ENCODE assay signal across 8 mouse cellular contexts in the genomic region with DNA sequence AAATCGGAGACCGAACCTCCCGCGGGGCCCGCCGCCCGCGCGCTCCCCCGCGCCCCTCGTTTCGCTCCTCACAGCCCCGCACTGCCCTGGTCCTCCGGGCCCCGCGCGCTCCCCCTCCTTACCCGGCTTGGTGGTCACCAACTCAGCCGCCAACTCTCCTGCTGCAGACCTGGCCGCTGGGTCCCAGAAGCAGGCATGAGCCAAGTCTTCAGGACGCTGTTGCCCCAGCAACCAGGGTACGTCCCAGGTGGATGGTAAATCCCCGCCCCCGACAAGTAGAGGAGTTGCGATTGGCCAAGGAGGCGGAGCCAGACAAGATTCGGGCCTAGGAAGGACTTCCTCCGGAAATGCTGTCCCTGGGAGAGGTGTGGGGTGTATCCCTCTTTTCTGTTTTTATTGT. TPM values are rescaled to one million over a fixed set of nuclear protein-coding genes. Genes with fewer than 3 reads are reported as not detected.
A peak's percentile ranks its signal among the peaks of the same experiment; 100 is the strongest.
DNase-seq lines count a peak whose midpoint lies in the region; ATAC-seq and TF ChIP-seq lines count a peak whose summit lies in the region.
"Had no signal": no experiment of that assay in that cellular context is flagged by ENCODE, and none has a peak within 500 bp of the region (broad histone marks: within the 10 kb centered on the region; RNA-seq: fewer than 3 reads in every experiment).

A gene (minus strand): TSS at position 240 of the 400 bp plus-strand sequence.

- H3K4me2 ChIP-seq in lung, embryonic 15.5 days = peak within 1 kb of the TSS; percentile 18
- peak within 1 kb of the TSS; percentile 55 for H3K4me2 ChIP-seq in forebrain, embryonic 15.5 days (replicated peaks)
- peak within 1 kb of the TSS; percentile 40 for H3K4me2 ChIP-seq in limb, embryonic 14.5 days (replicated peaks; ENCODE audit: low read depth, low read length, severe bottlenecking)
- peak within 1 kb of the TSS; percentile 35 for H3K4me2 ChIP-seq in stomach, embryonic 14.5 days (replicated peaks; ENCODE audit: low read depth, low read length)

- peaks cover 54% of the 10 kb centered on the region for H3K27me3 ChIP-seq in lung, embryonic 15.5 days
- H3K27me3 ChIP-seq in forebrain, embryonic 15.5 days = no peaks in the 10 kb centered on the region
- peaks cover 30% of the 10 kb centered on the region for H3K27me3 ChIP-seq in limb, embryonic 14.5 days (ENCODE audit: control insufficient read depth, insufficient read depth, low read length)
- 0 out of 2 replicates have a peak, but pooled peaks cover 3% of the 10 kb centered on the region for H3K27me3 ChIP-seq in stomach, embryonic 14.5 days (ENCODE audit: control insufficient read depth, insufficient read depth, low read length)

- DNase-seq in lung, postnatal 14 days = no peak
- no peak for DNase-seq in limb, embryonic 14.5 days (ENCODE audit: low spot score)
- no peak for DNase-seq in ovary, postnatal 10 days (ENCODE audit: low spot score)
- no peak for DNase-seq in gastrocnemius, postnatal 10 days

- H3K9me3 ChIP-seq in lung, embryonic 15.5 days = peaks cover 3% of the 10 kb centered on the region; the same call in 1 of the 2 replicates
- no peaks in the 10 kb centered on the region for H3K9me3 ChIP-seq in forebrain, embryonic 15.5 days
- H3K9me3 ChIP-seq in limb, embryonic 14.5 days (ENCODE audit: control insufficient read depth, low read length) = peaks cover 5% of the 10 kb centered on the region; the same call in 1 of the 2 replicates
- peaks cover 3% of the 10 kb centered on the region; the same call in 1 of the 2 replicates for H3K9me3 ChIP-seq in stomach, embryonic 14.5 days (ENCODE audit: control insufficient read depth, low read depth, low read length)

- H3K36me3 ChIP-seq in lung, embryonic 15.5 days = no peaks in the 10 kb centered on the region
- H3K36me3 ChIP-seq in forebrain, embryonic 15.5 days = no peaks in the 10 kb centered on the region
- H3K36me3 ChIP-seq in limb, embryonic 14.5 days (ENCODE audit: control insufficient read depth, insufficient read depth, low read length) = no peaks in the 10 kb centered on the region
- no peaks in the 10 kb centered on the region for H3K36me3 ChIP-seq in stomach, embryonic 14.5 days (ENCODE audit: control insufficient read depth, insufficient read depth, low read length)

- H3K4me3 ChIP-seq in lung, embryonic 15.5 days = peak within 1 kb of the TSS; percentile 7; the same call in 1 of the 2 replicates
- peak within 1 kb of the TSS; percentile 38 for H3K4me3 ChIP-seq in forebrain, embryonic 15.5 days
- peak within 1 kb of the TSS; percentile 17; the same call in 1 of the 2 replicates for H3K4me3 ChIP-seq in limb, embryonic 14.5 days (replicated peaks; ENCODE audit: low read length)
- peak within 1 kb of the TSS; percentile 22 for H3K4me3 ChIP-seq in stomach, embryonic 14.5 days (ENCODE audit: low read depth, low read length)

- ATAC-seq in lung, embryonic 15.5 days (ENCODE audit: borderline replicate concordance, extremely low read depth, low FRiP score, low TSS enrichment) = 0 out of 2 replicates have a peak, but pooled peaks have one; percentile 35
- ATAC-seq in forebrain, embryonic 15.5 days (replicated peaks) = peak; percentile 75
- ATAC-seq in limb, embryonic 14.5 days (ENCODE audit: low FRiP score, low read depth) = no peak
- ATAC-seq in stomach, embryonic 14.5 days (ENCODE audit: insufficient number of reproducible peaks, insufficient read depth, low FRiP score, low read depth) = no peak

- 2% methylated on average over 29 of the region's 29 CpGs for WGBS in lung, embryonic 15.5 days
- WGBS in forebrain, embryonic 15.5 days = 2% methylated on average over 29 of the region's 29 CpGs
- WGBS in limb, embryonic 14.5 days = 2% methylated on average over 26 of the region's 29 CpGs
- 2% methylated on average over 29 of the region's 29 CpGs for WGBS in stomach, embryonic 14.5 days

- H3K9ac ChIP-seq in lung, embryonic 15.5 days = no peak within 1 kb of the TSS
- peak within 1 kb of the TSS; percentile 31; the same call in 1 of the 2 replicates for H3K9ac ChIP-seq in forebrain, embryonic 15.5 days (replicated peaks)
- no peak within 1 kb of the TSS for H3K9ac ChIP-seq in limb, embryonic 14.5 days (ENCODE audit: low read depth, low read length, severe bottlenecking)
- H3K9ac ChIP-seq in stomach, embryonic 14.5 days (replicated peaks; ENCODE audit: low read depth, low read length) = no peak within 1 kb of the TSS

- no peaks in the 10 kb centered on the region for H3K4me1 ChIP-seq in lung, embryonic 15.5 days
- peaks cover 25% of the 10 kb centered on the region for H3K4me1 ChIP-seq in forebrain, embryonic 15.5 days
- H3K4me1 ChIP-seq in limb, embryonic 14.5 days (ENCODE audit: control insufficient read depth, insufficient read depth, low read length) = no peaks in the 10 kb centered on the region; the same call in 1 of the 2 replicates
- 0 out of 2 replicates have a peak, but pooled peaks cover 4% of the 10 kb centered on the region for H3K4me1 ChIP-seq in stomach, embryonic 14.5 days (ENCODE audit: control insufficient read depth, insufficient read depth, low read length)

- no peak within 1 kb of the TSS for H3K27ac ChIP-seq in lung, embryonic 15.5 days
- H3K27ac ChIP-seq in forebrain, embryonic 15.5 days (replicated peaks) = no peak within 1 kb of the TSS
- no peak within 1 kb of the TSS for H3K27ac ChIP-seq in limb, embryonic 14.5 days (replicated peaks; ENCODE audit: low read depth, low read length)
- H3K27ac ChIP-seq in stomach, embryonic 14.5 days (ENCODE audit: low read length) = no peak within 1 kb of the TSS

- no peak for TF ChIP-seq POLR2A in limb, embryonic 14.5 days (IDR thresholded peaks at IDR 0.05; ENCODE audit: borderline replicate concordance, extremely low read depth, insufficient read depth, insufficient read length)

RNA-seq across cellular contexts. Expression of the gene that starts here (rescaled TPM):
- 0.29 and 0.46 TPM in 2 replicates for polyA plus RNA-seq in lung, embryonic 15.5 days (2015; fragmentation: Nextera tagmentation; extraction: Ambion mirVana)
- 3.7 and 4.3 TPM in 2 replicates for polyA plus RNA-seq in forebrain, embryonic 15.5 days (2015; fragmentation: Nextera tagmentation; extraction: Ambion mirVana)
- 0.10 and 0.25 TPM in 2 replicates for polyA plus RNA-seq in limb, embryonic 14.5 days (2012; rRNA removed)
- polyA plus RNA-seq in limb, embryonic 14.5 days (2014; fragmentation: Nextera tagmentation; extraction: Ambion mirVana) = 0.18 and 0.52 TPM in 2 replicates
- polyA plus RNA-seq in stomach, embryonic 14.5 days (2014; fragmentation: Nextera tagmentation; extraction: Ambion mirVana) = 0.11 and 0.54 TPM in 2 replicates
- 1 to 10 TPM; 3.2 to 7.4 TPM for total RNA-seq in gastrocnemius, postnatal 10 days (2021)
- polyA plus RNA-seq: liver, embryonic 16.5 days had no signal

Comparison
In these comparisons a context has a peak if more than half of its experiments do, and no peak if none do; other contexts are left out.
1. Peak in ATAC-seq, H3K4me3 ChIP-seq and H3K4me2 ChIP-seq in lung, embryonic 15.5 days; RNA of the gene not detected or under 1 TPM.